Mouse (Mus musculus): Measurements from ENCODE around the gene Gm47959. TPM values are rescaled to one million over a fixed set of nuclear protein-coding genes. Genes with fewer than 3 reads are reported as not detected.

Gm47959 gene
- polyA plus RNA-seq, 1 experiment from 2014 or later = not detected

DNA sequence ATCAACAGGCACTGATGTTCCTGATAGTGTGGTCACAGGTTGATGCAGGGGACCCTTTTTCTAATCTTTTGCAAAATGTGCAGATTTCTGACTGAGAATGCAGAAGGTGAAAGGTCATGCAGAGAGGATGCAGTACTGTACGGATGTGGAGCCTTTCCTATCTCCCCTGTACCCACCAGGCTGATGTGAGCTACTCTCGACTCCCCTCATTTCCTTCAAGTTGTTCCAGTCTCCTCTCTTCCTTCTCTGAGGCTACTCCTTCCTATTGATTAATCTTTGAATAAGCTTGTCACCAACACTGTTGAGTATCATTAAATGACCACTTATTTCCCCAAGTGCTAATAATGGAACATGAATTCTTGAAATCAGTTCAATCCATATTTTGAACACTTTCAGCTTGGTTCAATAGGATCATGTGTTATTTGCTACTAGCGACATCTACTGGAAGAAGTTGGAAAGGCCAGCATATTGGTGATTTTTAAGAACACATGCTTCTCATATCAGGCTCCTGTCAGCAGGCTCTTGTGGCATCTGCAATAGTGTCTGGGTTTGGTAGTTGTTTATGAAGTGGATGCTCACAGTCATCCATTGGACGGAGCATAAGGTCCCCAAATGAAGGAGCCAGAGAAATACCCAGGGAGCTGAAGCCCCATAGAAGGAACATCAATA lies 12.7 kb upstream of the Gm47959 start:
- WGBS = 22% methylated on average over 4 of the region's 4 CpGs
- no peak overlapping the region for H3K27ac ChIP-seq (ENCODE audit: poor library complexity, severe bottlenecking)
- no peak overlapping the region for H3K4me2 ChIP-seq

DNA sequence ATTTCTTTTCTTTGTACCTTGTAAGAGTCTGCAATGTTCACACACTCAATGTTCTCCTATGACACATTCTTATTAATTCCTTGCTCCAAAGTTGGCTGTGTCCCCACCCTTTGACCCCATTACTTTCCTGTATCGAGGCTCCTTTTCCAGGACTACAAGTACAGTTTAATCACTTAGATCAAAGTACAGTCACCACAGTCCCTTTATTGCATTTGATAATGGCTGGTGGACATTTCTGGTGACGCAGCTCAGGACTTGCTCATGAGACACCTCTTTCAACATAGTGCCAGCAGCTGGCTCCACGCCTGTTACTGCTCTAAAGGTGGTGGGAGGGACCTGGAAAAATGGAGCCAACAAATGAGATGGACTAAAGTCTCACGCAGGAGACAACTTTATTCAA lies 9.3 kb upstream of the Gm47959 start:
- Histone ChIP-seq H3K4me1 (replicated peaks) (peaks cover 4% of the 10 kb centered on the region; the same call in 1 of the 2 replicates), H3K36me3 (no peaks in the 10 kb centered on the region), H3K9ac (no peak overlapping the region), H3K27ac (ENCODE audit: poor library complexity, severe bottlenecking) (no peak overlapping the region), H3K4me2 (no peak overlapping the region), H3K9me3 (replicated peaks) (no peaks in the 10 kb centered on the region), H3K27me3 (replicated peaks) (no peaks in the 10 kb centered on the region), H3K4me3 (no peak overlapping the region)
- no peak for ATAC-seq (ENCODE audit: insufficient number of reproducible peaks, low FRiP score)
- 62% methylated on average over 4 of the region's 4 CpGs for WGBS

More for the DNA sequence above, 12.7 kb upstream of the Gm47959 start:
- Histone ChIP-seq H3K9me3 (replicated peaks) (peaks cover 8% of the 10 kb centered on the region), H3K4me3 (no peak overlapping the region), H3K9ac (no peak overlapping the region), H3K36me3 (no peaks in the 10 kb centered on the region), H3K27me3 (replicated peaks) (no peaks in the 10 kb centered on the region), H3K4me1 (replicated peaks) (peaks cover 4% of the 10 kb centered on the region; the same call in 1 of the 2 replicates)
- 0 out of 2 replicates have a peak, but pooled peaks have one; percentile 11 for ATAC-seq (ENCODE audit: insufficient number of reproducible peaks, low FRiP score)

DNA sequence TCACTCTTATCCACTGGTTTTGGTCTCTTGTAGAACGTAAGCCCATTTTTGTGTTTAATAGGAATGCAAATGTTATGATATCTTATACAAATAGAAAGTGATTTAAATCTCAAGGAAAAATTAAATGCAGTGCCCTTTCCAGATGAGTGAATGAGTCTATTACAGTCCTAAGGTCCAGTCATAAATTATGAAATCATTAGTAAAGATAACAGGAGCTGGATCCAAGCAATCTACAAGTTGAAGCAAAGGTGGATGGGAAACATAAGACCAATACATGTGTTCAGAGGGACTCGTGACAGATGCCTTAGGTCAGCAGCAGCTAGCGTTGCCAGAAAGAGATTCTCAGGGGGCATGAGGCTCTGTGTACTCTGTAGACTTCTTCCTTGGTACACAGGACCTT lies 8.8 kb upstream of the Gm47959 start:
- H3K4me2 ChIP-seq = no peak overlapping the region

DNA sequence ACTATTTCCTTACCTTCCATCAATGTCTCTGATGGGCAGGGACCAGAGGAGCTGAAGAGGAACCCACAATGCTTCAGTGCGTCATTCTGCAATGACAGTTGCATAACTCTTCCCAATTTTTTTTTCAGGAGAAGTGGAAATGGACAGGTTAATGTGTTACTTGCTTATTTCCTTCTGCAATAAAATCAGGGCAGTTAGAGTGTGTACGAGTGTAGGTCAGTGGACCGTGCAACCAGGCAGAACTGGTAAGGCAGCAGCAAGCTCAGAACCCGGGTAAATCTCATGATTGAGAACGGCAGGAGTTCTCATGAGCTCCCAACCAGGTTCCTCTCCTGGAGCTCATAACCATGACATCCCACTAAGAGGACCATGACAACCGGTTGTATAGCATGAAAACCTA lies 8.3 kb upstream of the Gm47959 start:
- no peak overlapping the region for H3K27ac ChIP-seq (ENCODE audit: poor library complexity, severe bottlenecking)
- peaks cover 4% of the 10 kb centered on the region; the same call in 1 of the 2 replicates for H3K4me1 ChIP-seq (replicated peaks)
- no peak for ATAC-seq (ENCODE audit: insufficient number of reproducible peaks, low FRiP score)
- no peak overlapping the region for H3K4me3 ChIP-seq
- no peaks in the 10 kb centered on the region for H3K27me3 ChIP-seq (replicated peaks)
- H3K9me3 ChIP-seq (replicated peaks) = no peaks in the 10 kb centered on the region
- no peak overlapping the region for H3K9ac ChIP-seq
- WGBS = 82% methylated on average over 6 of the region's 6 CpGs
- no peaks in the 10 kb centered on the region for H3K36me3 ChIP-seq
- no peak overlapping the region for H3K4me2 ChIP-seq

More for the DNA sequence above, 8.8 kb upstream of the Gm47959 start:
- WGBS = 76% methylated on average over 3 of the region's 3 CpGs
- Histone ChIP-seq H3K27me3 (replicated peaks) (no peaks in the 10 kb centered on the region), H3K27ac (ENCODE audit: poor library complexity, severe bottlenecking) (no peak overlapping the region), H3K4me1 (replicated peaks) (peaks cover 4% of the 10 kb centered on the region; the same call in 1 of the 2 replicates), H3K4me3 (no peak overlapping the region), H3K36me3 (no peaks in the 10 kb centered on the region), H3K9me3 (replicated peaks) (no peaks in the 10 kb centered on the region), H3K9ac (no peak overlapping the region)
- ATAC-seq (ENCODE audit: insufficient number of reproducible peaks, low FRiP score) = no peak

DNA sequence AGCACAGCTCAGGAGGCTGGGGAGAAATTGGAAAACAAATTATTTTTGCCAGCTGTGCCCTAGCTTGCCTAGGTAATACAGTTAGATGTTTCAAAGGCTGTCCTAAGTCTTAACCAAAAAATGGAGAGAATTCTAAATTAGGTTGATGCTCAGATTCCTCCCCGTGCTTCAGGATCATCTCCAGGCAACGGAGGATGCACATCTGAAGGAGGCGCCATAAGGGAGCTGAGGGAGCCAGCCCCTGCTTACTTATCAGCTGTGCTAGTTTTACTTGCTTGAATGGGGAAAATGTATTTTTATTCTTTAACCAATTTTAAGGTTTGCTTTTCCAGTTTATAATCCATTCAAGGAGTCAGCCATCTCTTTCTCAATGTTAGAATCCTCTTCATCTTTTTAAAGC lies 6.4 kb upstream of the Gm47959 start:
- no peak overlapping the region for H3K4me3 ChIP-seq
- H3K4me2 ChIP-seq = no peak overlapping the region
- H3K4me1 ChIP-seq (replicated peaks) = peaks cover 4% of the 10 kb centered on the region; the same call in 1 of the 2 replicates
- no peaks in the 10 kb centered on the region for H3K27me3 ChIP-seq (replicated peaks)
- WGBS = 73% methylated on average over 3 of the region's 3 CpGs
- H3K9me3 ChIP-seq (replicated peaks) = no peaks in the 10 kb centered on the region
- H3K36me3 ChIP-seq = no peaks in the 10 kb centered on the region
- no peak overlapping the region for H3K9ac ChIP-seq
- H3K27ac ChIP-seq (ENCODE audit: poor library complexity, severe bottlenecking) = no peak overlapping the region
- ATAC-seq (ENCODE audit: insufficient number of reproducible peaks, low FRiP score) = no peak

DNA sequence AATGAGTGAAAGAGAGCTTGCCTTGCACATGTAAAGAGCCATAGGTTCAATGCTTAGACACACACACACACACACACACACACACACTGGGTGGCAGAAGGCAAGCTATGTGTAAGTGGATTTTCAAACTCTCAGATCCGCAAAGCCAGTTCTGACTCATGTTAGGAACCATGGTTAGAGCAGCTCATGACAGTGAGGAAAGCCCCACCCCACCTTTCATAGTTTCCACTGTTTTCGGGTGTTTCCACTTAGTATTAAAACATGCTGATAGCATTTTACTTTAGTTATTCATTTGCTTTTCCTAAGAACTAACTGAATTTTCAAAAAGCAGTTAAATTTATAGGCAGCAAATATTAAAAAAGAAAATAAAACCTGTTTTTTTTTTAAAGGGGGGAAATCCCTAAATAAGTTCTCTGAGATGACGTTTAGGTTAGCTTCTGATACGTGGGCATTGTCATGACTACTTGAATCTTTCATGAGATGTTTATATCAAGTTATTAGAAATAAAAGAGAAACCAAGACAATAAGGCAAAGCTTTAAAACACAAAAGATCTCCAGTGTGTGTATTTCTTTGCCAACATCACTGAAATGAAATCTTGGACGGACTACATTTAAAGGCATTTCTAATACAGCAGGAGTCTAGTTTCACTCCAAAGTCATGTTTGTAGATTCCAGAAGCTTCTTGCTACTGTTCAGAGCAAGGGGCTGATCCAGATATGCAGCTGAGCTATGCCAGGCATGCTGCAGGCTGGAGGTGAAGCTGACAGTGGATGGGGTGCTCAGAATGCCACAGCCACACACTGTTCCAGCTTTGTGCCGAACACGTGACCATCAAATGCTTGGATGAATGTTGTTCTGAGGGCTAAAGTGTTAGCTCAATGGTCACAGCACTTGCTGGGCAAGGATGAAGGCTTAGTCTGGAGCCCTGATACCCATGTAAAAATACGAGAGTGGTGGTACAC lies 6.2 kb downstream of the Gm47959 start:
- Histone ChIP-seq H3K27me3 (replicated peaks) (no peaks in the 10 kb centered on the region), H3K4me1 (replicated peaks) (peaks cover 20% of the 10 kb centered on the region), H3K4me3 (no peak overlapping the region), H3K27ac (ENCODE audit: poor library complexity, severe bottlenecking) (no peak overlapping the region), H3K9me3 (replicated peaks) (no peaks in the 10 kb centered on the region), H3K36me3 (no peaks in the 10 kb centered on the region), H3K9ac (no peak overlapping the region), H3K4me2 (0 out of 2 replicates have a peak overlapping the region, but pooled peaks have one; percentile 0)
- WGBS = 53% methylated on average over 8 of the region's 8 CpGs
- ATAC-seq (ENCODE audit: insufficient number of reproducible peaks, low FRiP score) = no peak

DNA sequence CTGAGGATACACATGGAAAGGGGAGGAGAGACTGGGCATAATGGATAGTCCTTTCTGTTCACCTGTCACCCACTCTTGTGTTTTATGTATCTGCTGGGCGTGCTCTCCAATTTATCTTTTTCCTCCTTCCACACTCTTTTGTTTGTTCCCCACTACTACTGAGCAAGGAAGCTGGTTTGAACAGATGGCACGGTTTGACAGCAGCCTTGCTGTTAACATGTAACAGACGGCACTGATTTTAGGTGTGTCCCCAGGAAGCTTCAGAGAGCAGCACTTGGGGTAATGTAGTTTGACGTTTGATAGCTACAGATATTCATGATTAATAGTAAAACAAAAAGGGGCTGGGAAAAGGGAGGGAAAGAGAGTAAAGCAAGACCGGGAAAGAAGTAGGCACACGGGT lies 7.1 kb downstream of the Gm47959 start:
- H3K9me3 ChIP-seq (replicated peaks) = no peaks in the 10 kb centered on the region
- H3K4me1 ChIP-seq (replicated peaks) = peaks cover 20% of the 10 kb centered on the region
- H3K9ac ChIP-seq = no peak overlapping the region
- H3K27ac ChIP-seq (ENCODE audit: poor library complexity, severe bottlenecking) = no peak overlapping the region
- H3K27me3 ChIP-seq (replicated peaks) = no peaks in the 10 kb centered on the region
- H3K36me3 ChIP-seq = no peaks in the 10 kb centered on the region
- ATAC-seq (ENCODE audit: insufficient number of reproducible peaks, low FRiP score) = no peak
- no peak overlapping the region for H3K4me3 ChIP-seq
- H3K4me2 ChIP-seq = no peak overlapping the region
- WGBS = 70% methylated on average over 6 of the region's 6 CpGs

DNA sequence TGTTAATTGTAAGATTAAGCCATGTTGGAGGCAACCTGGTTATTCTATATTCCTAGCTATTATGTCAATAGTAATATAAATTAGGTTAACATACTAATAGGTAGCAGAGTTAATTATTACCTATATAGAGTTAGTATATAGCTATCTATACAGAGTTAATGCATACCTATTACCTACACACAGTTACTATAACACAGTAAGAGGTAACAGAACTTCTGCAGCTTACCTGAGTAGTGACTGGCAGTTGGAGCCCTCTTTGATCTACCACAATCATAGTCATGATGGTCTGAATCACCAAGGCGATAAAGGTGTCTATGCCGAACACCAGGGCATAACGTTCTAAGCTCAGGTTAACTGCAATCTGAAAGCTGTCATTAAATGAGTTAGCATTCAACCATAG lies 14.1 kb downstream of the Gm47959 start:
- Histone ChIP-seq H3K4me3 (no peak overlapping the region), H3K36me3 (peaks cover 3% of the 10 kb centered on the region; the same call in 1 of the 2 replicates), H3K27ac (ENCODE audit: poor library complexity, severe bottlenecking) (no peak overlapping the region), H3K27me3 (replicated peaks) (no peaks in the 10 kb centered on the region), H3K4me1 (replicated peaks) (no peaks in the 10 kb centered on the region), H3K9ac (no peak overlapping the region), H3K4me2 (no peak overlapping the region), H3K9me3 (replicated peaks) (no peaks in the 10 kb centered on the region)
- WGBS = 75% methylated on average over 3 of the region's 3 CpGs
- no peak for ATAC-seq (ENCODE audit: insufficient number of reproducible peaks, low FRiP score)

DNA sequence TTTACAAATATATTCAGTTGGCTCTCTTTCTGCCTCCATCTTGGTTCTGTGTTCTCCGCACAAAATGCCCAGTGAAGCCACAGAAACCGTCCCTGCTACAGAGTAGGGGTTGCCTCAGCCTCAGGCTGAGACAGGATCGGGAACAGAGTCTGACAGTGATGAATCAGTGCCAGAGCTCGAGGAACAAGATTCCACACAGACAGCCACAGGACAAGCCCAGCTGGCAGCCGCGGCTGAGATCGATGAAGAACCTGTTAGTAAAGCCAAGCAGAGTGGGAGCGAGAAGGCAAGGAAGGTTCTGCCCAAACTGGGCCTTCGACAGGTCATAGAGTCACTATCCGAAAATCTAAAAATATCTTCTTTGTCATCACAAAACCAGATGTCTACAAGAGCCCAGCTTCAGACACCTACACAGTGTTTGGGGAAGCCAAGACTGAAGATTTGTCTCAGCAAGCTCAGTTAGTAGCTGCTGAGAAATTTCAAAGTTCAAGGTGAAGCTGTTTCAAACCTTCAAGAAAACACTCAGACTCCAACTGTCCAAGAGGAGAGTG lies 15.1 kb downstream of the Gm47959 start:
- 68% methylated on average over 10 of the region's 10 CpGs for WGBS

DNA sequence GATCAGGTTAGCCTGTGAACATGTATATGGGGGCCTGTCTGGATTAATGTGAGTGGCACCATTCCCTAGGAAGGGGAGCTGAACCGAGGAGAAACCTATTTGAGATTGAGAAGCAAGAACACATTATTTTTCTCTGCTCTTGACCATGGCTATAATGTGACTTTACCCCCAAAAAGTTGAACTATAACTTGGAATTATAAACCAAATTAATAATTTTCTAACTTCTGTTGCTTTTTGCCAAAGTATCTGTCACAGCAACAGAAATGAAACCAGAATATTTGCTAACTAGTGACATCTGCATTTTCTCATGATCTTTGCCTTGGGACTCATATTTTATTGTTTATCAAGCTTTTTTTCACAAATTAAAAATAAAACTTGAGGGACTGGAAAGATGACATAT lies 16.2 kb downstream of the Gm47959 start:
- ATAC-seq (ENCODE audit: insufficient number of reproducible peaks, low FRiP score) = no peak
- no peak overlapping the region for H3K4me3 ChIP-seq
- WGBS = 66% methylated on average over 1 of the region's 1 CpGs
- H3K4me2 ChIP-seq = no peak overlapping the region
- H3K27ac ChIP-seq (ENCODE audit: poor library complexity, severe bottlenecking) = no peak overlapping the region
- 0 out of 2 replicates have a peak, but pooled peaks cover 3% of the 10 kb centered on the region for H3K4me1 ChIP-seq (replicated peaks)
- peaks cover 3% of the 10 kb centered on the region; the same call in 1 of the 2 replicates for H3K36me3 ChIP-seq
- no peak overlapping the region for H3K9ac ChIP-seq
- H3K9me3 ChIP-seq (replicated peaks) = no peaks in the 10 kb centered on the region
- H3K27me3 ChIP-seq (replicated peaks) = no peaks in the 10 kb centered on the region

More for the DNA sequence above, 15.1 kb downstream of the Gm47959 start:
- H3K9me3 ChIP-seq (replicated peaks) = no peaks in the 10 kb centered on the region
- H3K27me3 ChIP-seq (replicated peaks) = no peaks in the 10 kb centered on the region
- H3K9ac ChIP-seq = no peak overlapping the region
- no peak for ATAC-seq (ENCODE audit: insufficient number of reproducible peaks, low FRiP score)
- H3K4me3 ChIP-seq = no peak overlapping the region
- no peak overlapping the region for H3K4me2 ChIP-seq
- H3K4me1 ChIP-seq (replicated peaks) = no peaks in the 10 kb centered on the region
- no peak overlapping the region for H3K27ac ChIP-seq (ENCODE audit: poor library complexity, severe bottlenecking)
- peaks cover 3% of the 10 kb centered on the region; the same call in 1 of the 2 replicates for H3K36me3 ChIP-seq

DNA sequence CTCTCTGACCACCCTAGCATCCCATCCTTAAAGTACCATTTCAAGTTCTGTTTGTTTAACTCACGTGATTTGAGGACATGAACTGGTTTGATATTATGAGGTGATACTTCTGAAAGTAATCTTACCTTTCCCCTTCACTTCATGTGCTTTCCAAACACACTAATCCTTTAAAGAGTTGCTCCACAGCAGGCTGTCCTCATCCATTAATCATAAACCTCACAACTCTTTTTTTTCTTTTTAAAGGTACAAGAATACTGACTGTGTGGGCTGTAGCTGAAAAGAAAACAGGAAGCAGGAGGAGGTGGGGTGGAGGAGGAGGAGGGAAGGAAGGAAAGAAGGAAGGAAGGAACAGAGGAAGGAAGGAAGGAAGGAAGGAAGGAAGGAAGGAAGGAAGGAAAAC lies 31.6 kb downstream of the Gm47959 start:
- H3K9me3 ChIP-seq (replicated peaks) = no peaks in the 10 kb centered on the region
- WGBS = 57% methylated on average over 1 of the region's 1 CpGs
- H3K9ac ChIP-seq = no peak overlapping the region
- no peaks in the 10 kb centered on the region for H3K36me3 ChIP-seq
- H3K4me3 ChIP-seq = no peak overlapping the region
- no peaks in the 10 kb centered on the region for H3K4me1 ChIP-seq (replicated peaks)
- ATAC-seq (ENCODE audit: insufficient number of reproducible peaks, low FRiP score) = no peak
- H3K27me3 ChIP-seq (replicated peaks) = no peaks in the 10 kb centered on the region
- no peak overlapping the region for H3K4me2 ChIP-seq
- no peak overlapping the region for H3K27ac ChIP-seq (ENCODE audit: poor library complexity, severe bottlenecking)
